Mouse (Mus musculus) testis, adult 2 months (tissue): Measurements from ENCODE around the gene Egr4. TPM values are rescaled to one million over a fixed set of nuclear protein-coding genes. Genes with fewer than 3 reads are reported as not detected.

Experiments used
- H3K27ac ChIP-seq: fragments of 200-500 bp; 2 replicates; pipeline ENCODE4 v1.5.1; 2012; ENCODE audit warnings: low read depth, low read length; ENCODE audit not compliant: control insufficient read depth, insufficient read depth
- H3K27me3 ChIP-seq: fragments of 200-500 bp; 2 replicates; pipeline ENCODE4 v1.6.1; 2012; ENCODE audit warnings: mild to moderate bottlenecking, low read length, moderate library complexity; ENCODE audit not compliant: control insufficient read depth, insufficient read depth
- H3K36me3 ChIP-seq: fragments of 200-500 bp; 2 replicates; pipeline ENCODE4 v1.6.1; 2012; ENCODE audit warnings: mild to moderate bottlenecking, low read length; ENCODE audit not compliant: control insufficient read depth, insufficient read depth
- H3K4me1 ChIP-seq: fragments of 200-500 bp; 2 replicates; pipeline ENCODE4 v1.6.1; 2012; ENCODE audit warnings: low read length; ENCODE audit not compliant: control insufficient read depth, insufficient read depth
- H3K4me3 ChIP-seq: fragments of 200-500 bp; 2 replicates; pipeline ENCODE4 v1.5.1; 2012; ENCODE audit warnings: low read depth, mild to moderate bottlenecking, low read length, moderate library complexity, mixed read lengths; ENCODE audit not compliant: control insufficient read depth
- CTCF ChIP-seq: fragments of 200-500 bp; IDR thresholded peaks from 2 replicates; pipeline ENCODE4 v1.5.1; 2012; ENCODE audit warnings: low read depth, mild to moderate bottlenecking, inconsistent platforms, low read length, moderate library complexity; ENCODE audit not compliant: control insufficient read depth, insufficient read depth, insufficient replicate concordance
- POLR2A ChIP-seq: fragments of 200-500 bp; IDR thresholded peaks from 2 replicates; pipeline ENCODE4 v1.6.1; 2012; ENCODE audit warnings: low read depth, mild to moderate bottlenecking, inconsistent platforms, low read length, moderate library complexity; ENCODE audit not compliant: control insufficient read depth
- polyA plus RNA-seq: library from polyadenylated mRNA; depleted of rRNA; stranded (reverse); fragments of >200 nt; gene quantifications from 2 replicates; pipeline ENCODE4 v1.2.3, GENCODE M21; 2012

Egr4 gene
- polyA plus RNA-seq, 1 experiment = 2.0 TPM

DNA sequence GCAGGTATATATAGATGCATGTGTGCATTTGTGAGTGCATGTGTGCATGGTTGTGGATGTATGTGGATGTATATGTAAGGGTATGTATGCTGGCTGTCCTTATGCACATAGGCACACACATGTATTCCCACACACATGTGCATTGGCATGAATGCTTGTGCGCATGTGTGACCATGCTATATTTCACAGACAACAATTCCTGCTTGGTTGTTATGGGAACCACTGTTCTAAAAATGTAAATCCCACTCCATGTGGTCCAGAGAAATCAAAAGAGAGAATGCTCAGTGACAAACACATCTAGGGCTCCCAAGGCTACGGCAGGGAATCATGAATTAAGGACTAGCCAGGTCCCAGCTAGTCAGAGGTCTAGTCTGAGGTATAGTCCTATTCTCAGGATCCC is 8.5 kb downstream of the Egr4 start:
- Histone ChIP-seq H3K27me3 (peaks cover 3% of the 10 kb centered on the region), H3K36me3 (no peaks in the 10 kb centered on the region), H3K27ac (no peak overlapping the region), H3K4me3 (no peak overlapping the region), H3K4me1 (peaks cover 14% of the 10 kb centered on the region)
- TF ChIP-seq CTCF = no peak
- no peak for TF ChIP-seq POLR2A

DNA sequence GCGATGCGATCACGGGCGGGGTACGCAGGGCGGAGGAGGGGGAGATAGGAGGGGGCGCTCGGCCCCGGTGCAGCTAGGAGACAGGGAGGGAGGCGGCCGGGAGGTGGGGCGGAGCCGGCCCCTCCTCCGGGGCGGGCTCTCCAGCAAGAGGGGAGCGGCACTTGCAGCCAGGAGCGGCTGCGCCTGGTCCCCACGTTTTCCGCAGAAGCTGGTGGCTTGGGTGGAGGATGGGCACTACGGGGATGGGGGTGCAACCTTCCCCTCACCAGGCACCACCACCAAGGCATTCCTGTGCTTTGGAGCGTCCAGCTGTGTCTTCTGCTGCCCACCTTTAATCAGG is 10.5 kb downstream of the Egr4 start, which contains the start of gene Fbxo41:
Fbxo41 (minus strand) TSS at position 84 of the 340 bp plus-strand sequence.
- TF ChIP-seq CTCF (no peak), POLR2A (no peak)
- H3K4me1 ChIP-seq = peaks cover 14% of the 10 kb centered on the region
- no peak within 1 kb of the TSS for H3K27ac ChIP-seq
- peak within 1 kb of the TSS; percentile 52 for H3K4me3 ChIP-seq
- peaks cover 3% of the 10 kb centered on the region for H3K27me3 ChIP-seq
- H3K36me3 ChIP-seq = no peaks in the 10 kb centered on the region

DNA sequence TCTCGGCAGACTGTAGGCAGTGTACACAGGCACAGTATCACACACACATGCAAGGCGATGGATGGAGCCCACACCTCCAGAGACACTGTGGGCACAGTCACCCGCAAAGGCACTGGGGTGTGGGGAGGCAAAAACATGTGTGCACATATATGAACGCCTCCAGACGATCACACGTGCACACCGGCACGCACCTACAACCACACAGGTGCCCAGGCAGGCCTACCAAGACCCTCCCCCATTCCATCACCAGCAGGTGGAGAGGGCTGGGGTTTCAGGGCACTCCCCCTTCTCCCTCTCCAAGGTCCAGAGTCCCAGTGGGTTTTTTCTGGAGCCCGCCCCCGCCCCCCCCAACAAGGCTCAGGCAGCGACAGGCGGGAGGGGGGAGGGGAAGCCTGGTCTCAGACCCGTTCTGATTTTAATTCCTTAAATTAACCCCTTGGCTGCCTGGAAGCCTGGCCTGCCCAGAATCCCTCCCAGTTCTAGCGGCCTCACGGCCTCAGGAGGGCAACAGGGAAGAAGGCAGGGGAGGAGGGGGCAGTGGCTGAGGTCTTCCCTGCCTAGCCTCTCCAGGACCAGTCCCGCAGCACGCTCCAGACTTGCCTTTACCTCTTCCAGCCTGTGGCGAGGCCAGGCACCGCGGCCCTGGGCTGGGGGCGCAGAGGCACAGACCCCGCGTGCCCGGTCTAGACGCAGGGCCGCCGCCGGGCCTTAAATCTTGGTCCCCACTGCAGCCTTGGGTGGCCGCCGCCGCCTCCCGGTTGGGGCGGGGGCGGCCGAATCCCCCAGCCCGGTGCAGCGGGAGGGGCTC is 11.1 kb downstream of the Egr4 start:
- TF ChIP-seq POLR2A (no peak), CTCF (no peak)
- Histone ChIP-seq H3K27me3 (peaks cover 3% of the 10 kb centered on the region), H3K4me1 (peaks cover 14% of the 10 kb centered on the region), H3K27ac (no peak overlapping the region), H3K36me3 (no peaks in the 10 kb centered on the region), H3K4me3 (peak overlapping the region; percentile 52)

DNA sequence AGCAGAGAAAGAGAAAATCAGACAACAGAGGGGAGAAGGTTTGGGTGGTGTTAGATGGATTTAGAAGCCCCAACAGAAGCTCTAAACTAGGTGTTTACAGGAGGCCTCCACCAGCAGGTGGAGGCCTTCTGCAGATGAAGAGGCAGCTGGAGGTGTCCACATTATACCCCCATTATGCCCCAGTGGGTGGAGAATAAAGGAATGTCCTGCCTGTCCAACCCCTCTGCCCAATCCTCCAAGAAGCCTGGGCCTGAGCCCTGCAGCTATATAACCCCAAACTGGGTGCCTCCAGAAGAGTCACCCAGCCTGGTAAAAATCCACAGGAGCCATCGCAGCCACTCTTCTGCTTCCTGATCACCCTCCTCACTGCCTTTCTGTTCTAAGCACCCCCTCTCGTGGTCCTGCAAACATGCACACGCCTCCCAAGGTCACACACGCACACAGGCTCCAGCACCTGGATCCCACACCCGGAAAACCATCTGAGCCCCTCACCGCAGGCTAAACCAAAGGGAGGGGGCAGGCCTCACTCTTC is 11.8 kb downstream of the Egr4 start:
- no peak overlapping the region for H3K27ac ChIP-seq
- no peak overlapping the region for H3K4me3 ChIP-seq
- peaks cover 14% of the 10 kb centered on the region for H3K4me1 ChIP-seq
- TF ChIP-seq CTCF (no peak), POLR2A (no peak)
- H3K27me3 ChIP-seq = peaks cover 3% of the 10 kb centered on the region
- H3K36me3 ChIP-seq = no peaks in the 10 kb centered on the region

DNA sequence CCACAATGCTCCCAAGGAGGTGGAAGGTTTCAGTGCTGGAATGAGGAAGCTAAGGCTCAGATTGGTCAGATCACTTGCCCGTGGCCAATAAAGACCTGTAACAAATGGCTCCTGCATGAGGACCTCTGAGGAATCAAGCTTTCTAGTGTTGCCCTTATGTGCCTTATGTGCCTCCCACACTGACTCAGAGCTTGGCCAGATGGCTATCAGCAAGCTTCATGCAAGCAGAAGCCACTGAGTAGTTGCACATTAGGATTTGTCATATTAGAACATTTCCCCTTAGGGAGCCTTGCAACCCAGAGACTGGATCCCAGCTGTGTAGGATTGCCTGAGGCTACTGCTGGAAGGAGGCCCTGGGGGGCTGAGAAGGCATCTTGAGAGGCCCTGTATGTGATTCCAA is 13.0 kb downstream of the Egr4 start:
- no peak for TF ChIP-seq POLR2A
- TF ChIP-seq CTCF = no peak
- H3K4me3 ChIP-seq = no peak overlapping the region
- peaks cover 3% of the 10 kb centered on the region for H3K27me3 ChIP-seq

DNA sequence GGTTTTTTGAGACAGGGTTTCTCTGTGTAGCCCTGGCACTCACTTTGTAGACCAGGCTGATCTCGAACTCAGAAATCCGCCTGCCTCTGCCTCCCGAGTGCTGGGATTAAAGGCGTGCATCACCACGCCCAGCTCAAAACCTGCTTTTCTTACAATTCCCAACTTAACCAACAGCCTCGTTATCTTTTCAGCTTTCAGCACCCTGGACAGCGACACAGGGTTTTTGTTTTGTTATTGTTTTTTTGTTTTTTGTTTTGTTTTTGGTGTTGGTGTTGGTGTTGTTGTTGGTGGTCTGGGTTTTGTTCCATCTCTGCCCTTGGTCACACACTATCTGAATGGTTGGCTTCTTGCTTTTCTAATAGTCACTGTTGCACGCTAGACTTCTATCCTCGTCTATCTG is 15.2 kb downstream of the Egr4 start:
- TF ChIP-seq CTCF (no peak), POLR2A (no peak)
- peaks cover 3% of the 10 kb centered on the region for H3K27me3 ChIP-seq
- no peak overlapping the region for H3K27ac ChIP-seq
- no peak overlapping the region for H3K4me3 ChIP-seq
- H3K36me3 ChIP-seq = no peaks in the 10 kb centered on the region
- H3K4me1 ChIP-seq = peaks cover 14% of the 10 kb centered on the region

More for the DNA sequence above, 13.0 kb downstream of the Egr4 start:
- peaks cover 14% of the 10 kb centered on the region for H3K4me1 ChIP-seq
- H3K27ac ChIP-seq = no peak overlapping the region
- H3K36me3 ChIP-seq = no peaks in the 10 kb centered on the region

DNA sequence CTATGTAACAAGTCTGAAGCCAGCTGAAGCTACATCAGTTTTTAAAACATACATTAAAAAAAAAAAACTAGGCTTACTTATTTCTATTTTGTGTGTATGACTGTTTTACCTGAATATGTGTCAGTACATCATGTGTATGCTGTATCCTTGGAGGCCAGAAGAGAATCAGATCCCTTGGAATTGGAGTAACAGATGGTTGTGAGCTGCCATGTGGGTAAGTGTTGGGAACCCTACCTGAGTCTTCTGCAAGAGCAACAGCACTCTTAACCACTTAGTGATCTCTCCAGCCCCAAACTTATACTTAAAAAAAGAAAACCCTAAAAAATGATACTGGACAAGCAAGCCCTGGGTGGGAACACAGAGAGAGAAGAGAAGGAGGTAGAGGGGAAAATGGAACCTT is 16.4 kb downstream of the Egr4 start:
- H3K27ac ChIP-seq = no peak overlapping the region
- no peak overlapping the region for H3K4me3 ChIP-seq
- no peak for TF ChIP-seq CTCF
- peaks cover under 1% of the 10 kb centered on the region; the same call in 1 of the 2 replicates for H3K27me3 ChIP-seq
- no peaks in the 10 kb centered on the region for H3K36me3 ChIP-seq
- peaks cover 2% of the 10 kb centered on the region for H3K4me1 ChIP-seq
